Mouse (Mus musculus): Measurements from ENCODE around the gene Has3. TPM values are rescaled to one million over a fixed set of nuclear protein-coding genes. Genes with fewer than 3 reads are reported as not detected.

The Has3 gene
- 4.4 and 5.0 TPM in 2 replicates for total RNA-seq (2012; rRNA removed)

DNA sequence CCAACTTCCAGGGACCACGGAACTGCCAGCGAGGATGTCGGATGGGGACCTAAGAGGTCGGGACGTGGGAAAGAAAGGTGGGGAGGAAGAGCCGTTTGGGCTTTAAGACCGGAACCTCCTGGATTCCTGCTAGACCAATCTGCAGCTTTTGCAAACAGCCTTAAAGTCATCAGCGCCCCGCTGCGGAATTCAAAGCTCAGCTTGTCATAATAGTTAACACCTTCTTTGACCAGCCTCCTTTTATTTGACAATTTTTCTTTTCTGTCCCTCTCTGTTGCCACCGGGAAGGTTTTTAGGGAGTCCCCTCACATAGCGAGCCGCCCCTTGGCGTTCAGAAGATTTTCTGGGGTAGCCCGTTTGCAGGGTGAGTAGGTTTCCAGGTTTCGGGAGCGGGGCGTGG is at the start of gene Has3:
Has3 (plus strand) TSS at position 192 of the 400 bp plus-strand sequence.
- peak; percentile 34 for DNase-seq (ENCODE audit: low read depth, low spot score)
- peaks cover 7 to 28% of the 10 kb centered on the region in 2 experiments; a peak in 3 of 4 replicates for H3K4me1 ChIP-seq (ENCODE audit: control insufficient read depth in 2 of 2, insufficient read depth in 2 of 2, low read length in 2 of 2, poor library complexity in 1 of 2)
- H3K9ac ChIP-seq (ENCODE audit: insufficient read depth, low read depth, low read length, poor library complexity, severe bottlenecking) = peak within 1 kb of the TSS; percentile 67
- no peak within 1 kb of the TSS for H3K27ac ChIP-seq (ENCODE audit: insufficient read depth, low read depth, low read length, poor library complexity, severe bottlenecking)
- no peaks in the 10 kb centered on the region for H3K9me3 ChIP-seq (ENCODE audit: control insufficient read depth, insufficient read depth, low read depth, low read length)
- TF ChIP-seq CHD2 (IDR thresholded peaks at IDR 0.05; ENCODE audit: low read depth, low read length) (no peak), ZNF384 (IDR thresholded peaks at IDR 0.05; ENCODE audit: low read depth, low read length) (no peak)
- peak within 1 kb of the TSS; percentile 68 to 77 for H3K4me3 ChIP-seq (ENCODE audit: insufficient read depth in 1 of 2, low read depth in 1 of 2, low read length in 2 of 2, poor library complexity in 1 of 2, severe bottlenecking in 1 of 2)
- peaks cover 7% of the 10 kb centered on the region; the same call in 1 of the 2 replicates for H3K36me3 ChIP-seq (ENCODE audit: control insufficient read depth, insufficient read depth, low read length, poor library complexity, severe bottlenecking)
- in situ Hi-C loops (cut with MboI; ENCODE audit: low sequenced_read_pairs in 2 of 2, unreplicated experiment in 2 of 2) = no loop called here

DNA sequence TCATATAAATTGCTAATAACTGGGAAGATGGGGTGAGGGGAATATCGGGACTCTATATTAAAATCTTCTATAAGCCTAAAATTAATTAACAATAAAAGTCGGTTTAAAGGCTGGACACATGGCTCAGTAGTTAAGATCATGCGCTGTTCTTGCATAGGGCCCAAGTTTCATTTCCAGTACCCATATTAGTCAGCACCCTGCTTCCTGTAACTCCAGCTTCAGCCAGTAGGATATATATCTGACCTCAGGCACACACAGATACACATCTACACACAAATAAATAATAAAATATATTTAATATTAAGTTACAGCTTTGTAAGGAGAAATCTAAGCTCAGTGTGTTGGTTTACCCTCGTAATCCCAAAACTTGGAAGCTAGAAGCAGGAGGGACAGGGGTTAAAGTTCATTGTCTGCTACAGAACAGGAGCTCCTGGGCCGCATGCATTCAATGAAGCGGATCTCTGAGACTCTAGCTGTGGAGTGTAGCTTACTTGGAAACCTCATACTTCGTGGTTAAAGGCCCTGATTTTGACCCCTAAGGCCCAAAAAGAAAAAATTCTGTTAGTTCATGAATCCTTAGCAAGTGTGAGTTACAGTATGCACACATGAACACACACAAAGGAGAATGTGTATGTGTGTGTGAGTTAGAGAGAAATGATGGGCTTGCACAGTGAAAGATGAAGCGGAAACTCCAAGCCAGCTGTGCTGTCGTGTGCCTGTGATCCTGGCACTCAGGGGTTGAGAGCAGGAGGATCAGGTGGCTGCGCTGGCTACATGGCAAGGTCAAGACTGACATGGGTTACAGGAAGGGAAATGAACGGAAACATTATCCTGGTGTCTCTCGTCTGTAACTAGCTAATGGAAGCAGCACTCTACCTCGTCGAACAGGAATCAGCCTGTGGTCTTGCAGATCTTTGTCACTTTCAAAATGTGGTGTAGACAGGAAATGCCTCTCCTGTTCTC is 49.2 kb upstream of the Has3 start:
- no peak for DNase-seq (ENCODE audit: low read depth, low spot score)
- peaks cover 0 to 8% of the 10 kb centered on the region in 2 experiments; a peak in 2 of 4 replicates for H3K4me1 ChIP-seq (ENCODE audit: control insufficient read depth in 2 of 2, insufficient read depth in 2 of 2, low read length in 2 of 2, poor library complexity in 1 of 2)
- no peaks in the 10 kb centered on the region for H3K9me3 ChIP-seq (ENCODE audit: control insufficient read depth, insufficient read depth, low read depth, low read length)
- peaks cover 10% of the 10 kb centered on the region; the same call in 1 of the 2 replicates for H3K36me3 ChIP-seq (ENCODE audit: control insufficient read depth, insufficient read depth, low read length, poor library complexity, severe bottlenecking)
- H3K27ac ChIP-seq (ENCODE audit: insufficient read depth, low read depth, low read length, poor library complexity, severe bottlenecking) = no peak overlapping the region
- in situ Hi-C loops (cut with MboI; ENCODE audit: low sequenced_read_pairs in 2 of 2, unreplicated experiment in 2 of 2) = no loop called here
- H3K4me3 ChIP-seq (ENCODE audit: insufficient read depth in 1 of 2, low read depth in 1 of 2, low read length in 2 of 2, poor library complexity in 1 of 2, severe bottlenecking in 1 of 2) = no peak overlapping the region
- no peak overlapping the region for H3K9ac ChIP-seq (ENCODE audit: insufficient read depth, low read depth, low read length, poor library complexity, severe bottlenecking)
- TF ChIP-seq ZNF384 (IDR thresholded peaks at IDR 0.05; ENCODE audit: low read depth, low read length) (no peak), HCFC1 (IDR thresholded peaks at IDR 0.05; ENCODE audit: borderline replicate concordance, insufficient read depth, low read length) (no peak), CHD2 (IDR thresholded peaks at IDR 0.05; ENCODE audit: low read depth, low read length) (no peak), MAFK (IDR thresholded peaks at IDR 0.05; ENCODE audit: insufficient read depth, low read depth, low read length) (no peak), ZC3H11A (IDR thresholded peaks at IDR 0.05; ENCODE audit: borderline replicate concordance, low read depth, low read length) (no peak)

GRCm38 (mm10) chr8:106828921-106829320 is 41.1 kb upstream of the Has3 start:
- Histone ChIP-seq H3K36me3 (ENCODE audit: control insufficient read depth, insufficient read depth, low read length, poor library complexity, severe bottlenecking) (peaks cover 2% of the 10 kb centered on the region; the same call in 1 of the 2 replicates), H3K9ac (ENCODE audit: insufficient read depth, low read depth, low read length, poor library complexity, severe bottlenecking) (no peak overlapping the region), H3K27ac (ENCODE audit: insufficient read depth, low read depth, low read length, poor library complexity, severe bottlenecking) (no peak overlapping the region), H3K9me3 (ENCODE audit: control insufficient read depth, insufficient read depth, low read depth, low read length) (no peaks in the 10 kb centered on the region), H3K4me1 (ENCODE audit: control insufficient read depth in 2 of 2, insufficient read depth in 2 of 2, low read length in 2 of 2, poor library complexity in 1 of 2) (peaks cover 0 to 2% of the 10 kb centered on the region in 2 experiments; a peak in 1 of 4 replicates), H3K4me3 (ENCODE audit: insufficient read depth in 1 of 2, low read depth in 1 of 2, low read length in 2 of 2, poor library complexity in 1 of 2, severe bottlenecking in 1 of 2) (no peak overlapping the region)
- in situ Hi-C loops (cut with MboI; ENCODE audit: low sequenced_read_pairs in 2 of 2, unreplicated experiment in 2 of 2) = no loop called here
- DNase-seq (ENCODE audit: low read depth, low spot score) = no peak
- TF ChIP-seq HCFC1 (IDR thresholded peaks at IDR 0.05; ENCODE audit: borderline replicate concordance, insufficient read depth, low read length) (no peak), ZNF384 (IDR thresholded peaks at IDR 0.05; ENCODE audit: low read depth, low read length) (no peak), CHD2 (IDR thresholded peaks at IDR 0.05; ENCODE audit: low read depth, low read length) (no peak), ZC3H11A (IDR thresholded peaks at IDR 0.05; ENCODE audit: borderline replicate concordance, low read depth, low read length) (no peak), MAFK (IDR thresholded peaks at IDR 0.05; ENCODE audit: insufficient read depth, low read depth, low read length) (no peak)

DNA sequence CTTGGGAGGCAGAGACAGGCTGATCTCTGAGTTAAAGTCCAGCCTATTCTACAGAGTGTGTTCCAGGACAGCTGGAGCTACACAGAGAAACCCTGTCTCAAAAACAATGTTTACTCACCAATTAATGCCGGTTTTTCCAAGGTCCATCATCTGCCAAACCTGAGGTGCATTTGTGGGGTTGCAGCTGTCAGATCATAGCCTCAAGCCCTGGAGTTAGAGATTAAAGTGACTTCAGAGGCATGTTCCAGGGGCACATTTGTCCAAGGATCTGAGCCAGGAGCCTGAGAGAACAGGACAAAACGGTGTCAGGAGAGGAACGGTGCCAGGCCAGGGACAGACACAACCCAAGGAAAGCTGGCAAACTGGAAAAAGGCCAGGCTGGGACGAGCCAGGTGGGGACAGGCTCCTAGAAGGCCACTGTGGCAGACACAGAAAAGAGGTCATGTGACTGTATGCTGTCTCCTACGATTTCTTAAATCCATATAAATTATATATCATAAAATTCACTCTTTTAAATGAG is 40.5 kb upstream of the Has3 start:
- in situ Hi-C loops (cut with MboI; ENCODE audit: low sequenced_read_pairs in 2 of 2, unreplicated experiment in 2 of 2) = no loop called here
- DNase-seq (ENCODE audit: low read depth, low spot score) = no peak
- H3K9ac ChIP-seq (ENCODE audit: insufficient read depth, low read depth, low read length, poor library complexity, severe bottlenecking) = no peak overlapping the region
- H3K4me3 ChIP-seq (ENCODE audit: insufficient read depth in 1 of 2, low read depth in 1 of 2, low read length in 2 of 2, poor library complexity in 1 of 2, severe bottlenecking in 1 of 2) = no peak overlapping the region
- no peak overlapping the region for H3K27ac ChIP-seq (ENCODE audit: insufficient read depth, low read depth, low read length, poor library complexity, severe bottlenecking)
- H3K9me3 ChIP-seq (ENCODE audit: control insufficient read depth, insufficient read depth, low read depth, low read length) = no peaks in the 10 kb centered on the region
- peaks cover 0 to 2% of the 10 kb centered on the region in 2 experiments; a peak in 1 of 4 replicates for H3K4me1 ChIP-seq (ENCODE audit: control insufficient read depth in 2 of 2, insufficient read depth in 2 of 2, low read length in 2 of 2, poor library complexity in 1 of 2)
- H3K36me3 ChIP-seq (ENCODE audit: control insufficient read depth, insufficient read depth, low read length, poor library complexity, severe bottlenecking) = peaks cover 2% of the 10 kb centered on the region; the same call in 1 of the 2 replicates
- TF ChIP-seq ZC3H11A (IDR thresholded peaks at IDR 0.05; ENCODE audit: borderline replicate concordance, low read depth, low read length) (no peak), ZNF384 (IDR thresholded peaks at IDR 0.05; ENCODE audit: low read depth, low read length) (no peak), CHD2 (IDR thresholded peaks at IDR 0.05; ENCODE audit: low read depth, low read length) (no peak), HCFC1 (IDR thresholded peaks at IDR 0.05; ENCODE audit: borderline replicate concordance, insufficient read depth, low read length) (no peak), MAFK (IDR thresholded peaks at IDR 0.05; ENCODE audit: insufficient read depth, low read depth, low read length) (no peak)

Measured in ES-E14 (cell line).